Mouse (Mus musculus): ENCODE measurements around the gene Vmn2r49.
"Not testable (repeated sequence)": the region's sequence is repeated elsewhere in the genome, so short reads cannot be mapped to it uniquely, and the experiment has no call there.

Gene Vmn2r49

GRCm38 (mm10) chr7:9992157-9992556 is at the start of gene Vmn2r49:
Vmn2r49 (minus strand) TSS chr7:9992257.
- in situ Hi-C loops (cut with MboI): not testable (repeated sequence)

GRCm38 (mm10) chr7:9953485-9953884 is 38.6 kb downstream of the Vmn2r49 start, which contains the start of gene Vmn2r48:
Vmn2r48 (minus strand) TSS chr7:9953585.
- in situ Hi-C loops (cut with MboI): not testable (repeated sequence)

Data from mature B cell (primary cell).